Mouse (Mus musculus) heart, adult 2 months (tissue): ENCODE data around the gene Gzmm. TPM values are rescaled to one million over a fixed set of nuclear protein-coding genes. Genes with fewer than 3 reads are reported as not detected.
A peak's percentile ranks its signal among the peaks of the same experiment; 100 is the strongest.
"Not testable (repeated sequence)": the region's sequence is repeated elsewhere in the genome, so short reads cannot be mapped to it uniquely, and the experiment has no call there.

Experiments
- DNase-seq, 2 experiments: peaks; one replicate each; pipeline ENCODE4 v3.0.0; 2021
- H3K27ac ChIP-seq: fragments of 200-600 bp; 2 replicates; pipeline ENCODE4 v1.8.1; 2022
- H3K27me3 ChIP-seq: fragments of 200-500 bp; 2 replicates; pipeline ENCODE4 v1.6.1; 2012; ENCODE audit warnings: mild to moderate bottlenecking, low read length, inconsistent platforms, mixed read lengths; ENCODE audit not compliant: control insufficient read depth, insufficient read depth
- H3K36me3 ChIP-seq: fragments of 200-500 bp; 2 replicates; pipeline ENCODE4 v1.6.1; 2012; ENCODE audit warnings: low read length, inconsistent platforms; ENCODE audit not compliant: control insufficient read depth, insufficient read depth
- H3K4me1 ChIP-seq: fragments of 200-500 bp; 2 replicates; pipeline ENCODE4 v1.6.1; 2011; ENCODE audit warnings: low read length; ENCODE audit not compliant: control insufficient read depth, insufficient read depth
- H3K4me3 ChIP-seq: fragments of 200-600 bp; 2 replicates; pipeline ENCODE4 v1.8.1; 2022
- H3K79me2 ChIP-seq: fragments of 200-500 bp; replicated peaks from 2 replicates; pipeline ENCODE4 v1.6.1; 2012; ENCODE audit warnings: mild to moderate bottlenecking, inconsistent platforms, low read length, moderate library complexity, mixed read lengths; ENCODE audit not compliant: control insufficient read depth, insufficient read depth
- H3K9ac ChIP-seq: fragments of 200-500 bp; 2 replicates; pipeline ENCODE4 v1.6.1; 2012; ENCODE audit warnings: low read depth, mild to moderate bottlenecking, control low read depth, inconsistent platforms, low read length, mixed read lengths
- CTCF ChIP-seq: fragments of 200-600 bp; IDR thresholded peaks from 2 replicates; pipeline ENCODE4 v1.8.1; 2022; ENCODE audit warnings: antibody characterized with exemption, mild to moderate bottlenecking, moderate library complexity
- EP300 ChIP-seq: fragments of 200-500 bp; IDR thresholded peaks from 2 replicates; pipeline ENCODE4 v1.6.1; 2011; ENCODE audit warnings: low read depth, low read length, control low read depth; ENCODE audit not compliant: insufficient read depth
- POLR2A ChIP-seq: fragments of 200-500 bp; IDR thresholded peaks from 2 replicates; pipeline ENCODE4 v1.6.1; 2011; ENCODE audit warnings: mild to moderate bottlenecking, low read depth, low read length, control low read depth; ENCODE audit not compliant: insufficient read depth
- WGBS: fragments of 180-500 bp; shearing (Covaris S2); methylation state at CpG from one replicate; pipeline ENCODE4 v1.1.7; 2018; 5-methylcytosine and 5-hydroxymethylcytosine counted together
- intact Hi-C: fragments of 180-260 bp; cut with DNase I; formaldehyde crosslinking; loops from one replicate; pipeline ENCODE4 v1.15.1; 2025
- polyA plus RNA-seq: library from polyadenylated mRNA; depleted of rRNA; stranded (reverse); fragments of >200 nt; gene quantifications from 2 replicates; pipeline ENCODE4 v1.2.3, GENCODE M21; 2012
- total RNA-seq, 2 experiments: library from RNA; stranded (reverse); gene quantifications; 2 replicates each; pipeline ENCODE4 v1.2.3; 2021

Gene Gzmm
- total and polyA plus RNA-seq, 3 experiments = 6.4 to 7.4 (median 6.5) TPM

GRCm38 (mm10) chr10:79701443-79702129 lies 12.8 kb downstream of the Gzmm start:
- Histone ChIP-seq H3K79me2 (peaks cover 6% of the 10 kb centered on the region; the same call in 1 of the 2 replicates), H3K27ac (peak overlapping the region; percentile 83), H3K27me3 (no peaks in the 10 kb centered on the region), H3K4me3 (no peak overlapping the region), H3K4me1 (peaks cover 17% of the 10 kb centered on the region), H3K9ac (0 out of 2 replicates have a peak overlapping the region, but pooled peaks have one; percentile 10), H3K36me3 (no peaks in the 10 kb centered on the region)
- WGBS = 31% methylated on average over 10 of the region's 10 CpGs
- intact Hi-C loops = no loop called here
- TF ChIP-seq CTCF (no peak), EP300 (peak; percentile 90), POLR2A (0 out of 2 replicates have a peak, but pooled peaks have one; percentile 4)
- DNase-seq = peak; percentile 78 to 86

DNA sequence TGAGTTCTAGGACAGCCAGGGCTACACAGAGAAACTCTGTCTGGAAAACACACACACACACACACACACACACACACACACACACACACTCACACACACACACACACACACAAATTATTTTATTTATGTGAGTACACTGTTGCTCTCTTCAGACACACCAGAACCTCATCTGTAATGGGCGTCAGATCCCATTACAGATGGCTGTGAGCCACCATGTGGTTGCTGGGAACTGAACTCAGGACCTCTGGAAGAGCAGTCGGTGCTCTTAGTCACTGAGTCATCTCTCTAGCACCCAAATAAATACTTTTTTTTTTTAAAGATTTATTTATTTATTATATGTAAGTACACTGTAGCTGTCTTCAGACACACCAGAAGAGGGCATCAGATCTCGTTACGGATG lies 14.2 kb downstream of the Gzmm start:
- H3K27ac ChIP-seq, H3K79me2 ChIP-seq, DNase-seq, H3K9ac ChIP-seq, H3K27me3 ChIP-seq, H3K36me3 ChIP-seq, H3K4me3 ChIP-seq, intact Hi-C loops: not testable (repeated sequence)
- peaks cover 20% of the 10 kb centered on the region for H3K4me1 ChIP-seq
- 82% methylated on average over 4 of the region's 4 CpGs for WGBS

- TF ChIP-seq CTCF (no peak), EP300 (no peak), POLR2A (no peak)
- no peak overlapping the region for H3K9ac ChIP-seq
- no peak for DNase-seq
- WGBS = 82% methylated on average over 10 of the region's 10 CpGs
- no peak overlapping the region for H3K4me3 ChIP-seq
- H3K79me2 ChIP-seq = peaks cover 8% of the 10 kb centered on the region; the same call in 1 of the 2 replicates
- H3K36me3 ChIP-seq = no peaks in the 10 kb centered on the region; the same call in 1 of the 2 replicates
- intact Hi-C loops = no loop called here
- H3K27ac ChIP-seq = peak overlapping the region; percentile 99
- no peaks in the 10 kb centered on the region for H3K27me3 ChIP-seq
- peaks cover 20% of the 10 kb centered on the region for H3K4me1 ChIP-seq
Observed at GRCm38 (mm10) chr10:79703541-79703940, 14.7 kb downstream of the Gzmm start.

DNA sequence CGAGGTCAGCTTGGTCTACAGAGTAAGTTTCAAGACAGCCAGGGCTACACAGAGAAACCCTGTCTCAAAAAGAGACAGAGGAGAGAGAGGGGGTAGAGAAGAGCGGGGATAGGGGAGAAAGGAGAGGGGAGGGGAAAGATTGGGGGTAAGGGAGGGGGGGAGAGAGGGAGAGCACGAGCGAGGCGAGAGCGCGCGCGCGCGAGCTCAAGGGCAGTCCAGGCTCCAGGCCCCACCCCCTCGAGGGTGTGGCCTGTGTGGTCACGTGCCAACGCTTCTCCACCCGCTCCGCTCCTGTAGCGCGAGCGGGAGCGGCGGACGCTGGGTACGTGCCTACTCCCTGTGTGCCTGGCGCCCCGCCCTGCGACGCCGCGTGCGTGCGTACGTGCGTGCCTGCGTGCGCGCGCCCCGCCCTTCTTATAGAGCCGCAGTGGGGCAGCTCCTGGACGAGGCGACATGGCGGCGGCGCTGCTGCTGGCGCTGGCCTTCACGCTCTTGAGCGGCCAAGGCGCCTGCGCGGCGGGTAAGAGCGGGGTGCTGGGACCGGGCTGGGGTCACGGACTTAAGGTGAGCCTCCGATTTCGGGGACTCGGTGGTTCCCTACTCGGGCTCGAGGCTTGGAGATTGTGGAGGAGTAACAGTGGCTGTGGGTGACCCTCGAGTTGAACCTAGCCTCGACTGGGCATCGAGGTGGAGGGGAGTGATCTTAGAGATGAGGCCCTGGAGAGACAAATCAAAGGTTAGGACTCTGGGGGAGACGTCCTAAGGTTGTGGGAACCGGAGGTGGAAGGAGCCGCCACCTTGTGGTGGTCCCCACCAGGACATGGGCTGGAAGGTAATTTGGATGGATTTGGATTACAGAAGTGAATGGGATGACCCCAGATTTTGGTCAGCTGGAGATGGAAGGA lies 15.5 kb downstream of the Gzmm start, which contains the start of gene Bsg:
TSS of gene Bsg (plus strand) at position 427 of the 905 bp plus-strand sequence.
- Histone ChIP-seq H3K79me2 (peaks cover 8% of the 10 kb centered on the region; the same call in 1 of the 2 replicates), H3K27ac (peak within 1 kb of the TSS; percentile 99), H3K4me3 (peak within 1 kb of the TSS; percentile 100), H3K4me1 (peaks cover 20% of the 10 kb centered on the region), H3K36me3 (no peaks in the 10 kb centered on the region; the same call in 1 of the 2 replicates), H3K27me3 (no peaks in the 10 kb centered on the region), H3K9ac (peak within 1 kb of the TSS; percentile 95)
- intact Hi-C loops = no loop called here
- WGBS = 1% methylated on average over 63 of the region's 65 CpGs
- DNase-seq = peak; percentile 99 to 100
- TF ChIP-seq EP300 (peak; percentile 82; the same call in 1 of the 2 replicates), POLR2A (peak; percentile 97), CTCF (peak; percentile 70)

DNA sequence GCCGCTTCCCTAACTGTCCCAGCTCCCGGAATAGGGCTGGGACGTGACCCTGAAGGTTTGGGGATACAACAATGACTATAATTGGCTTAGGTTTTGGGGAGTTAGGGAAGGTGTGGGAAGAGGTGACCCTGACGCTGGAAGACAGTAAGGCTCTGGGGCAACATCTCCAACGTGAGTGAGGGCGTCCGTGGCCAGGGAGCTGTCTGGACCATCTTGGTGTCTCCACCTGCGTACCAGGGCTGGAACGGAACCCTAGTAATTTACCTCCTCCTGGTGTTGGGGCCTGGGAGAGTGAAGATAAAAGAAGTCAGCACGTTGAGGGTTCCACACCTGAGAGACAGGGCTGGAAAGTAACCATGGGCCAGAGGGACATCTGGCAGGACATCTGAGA lies 16.1 kb downstream of the Gzmm start:
- no peaks in the 10 kb centered on the region; the same call in 1 of the 2 replicates for H3K36me3 ChIP-seq
- H3K79me2 ChIP-seq = peaks cover 8% of the 10 kb centered on the region; the same call in 1 of the 2 replicates
- peak overlapping the region; percentile 95 for H3K9ac ChIP-seq
- H3K4me3 ChIP-seq = peak overlapping the region; percentile 100
- intact Hi-C loops = loop anchor here (5.0 kb wide), 1 partner anchor 77 kb away; no protein-coding TSS in a partner anchor
- H3K27me3 ChIP-seq = no peaks in the 10 kb centered on the region
- H3K4me1 ChIP-seq = peaks cover 22% of the 10 kb centered on the region
- WGBS = under 1% methylated on average over 10 of the region's 10 CpGs
- H3K27ac ChIP-seq = peak overlapping the region; percentile 99
- no peak for TF ChIP-seq CTCF
- no peak for DNase-seq
